Mouse (Mus musculus): ENCODE data around the gene Fn1.
A peak's percentile ranks its signal among the peaks of the same experiment; 100 is the strongest.

The Fn1 gene

DNA sequence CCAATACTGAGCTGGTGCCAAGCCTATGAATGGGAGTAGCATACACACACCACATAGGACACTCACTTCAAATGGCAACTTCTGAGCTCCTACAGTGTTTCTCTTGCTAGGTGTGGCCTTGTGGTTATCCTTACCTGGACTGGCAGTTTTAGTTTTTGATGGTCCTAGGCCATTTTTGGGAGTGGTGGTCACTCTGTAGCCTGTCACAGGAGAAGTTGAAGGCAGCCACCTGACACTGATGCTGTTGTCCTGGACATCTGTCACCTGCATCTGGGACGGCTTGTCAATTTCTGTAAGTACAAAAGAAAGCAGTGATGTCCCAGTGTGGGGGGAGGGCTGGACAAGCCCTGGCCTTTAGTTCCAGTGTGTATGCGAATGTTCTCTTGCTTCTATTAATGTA is 47.2 kb downstream of the Fn1 start:
- DNase-seq (ENCODE audit: low read depth), result no peak

DNA sequence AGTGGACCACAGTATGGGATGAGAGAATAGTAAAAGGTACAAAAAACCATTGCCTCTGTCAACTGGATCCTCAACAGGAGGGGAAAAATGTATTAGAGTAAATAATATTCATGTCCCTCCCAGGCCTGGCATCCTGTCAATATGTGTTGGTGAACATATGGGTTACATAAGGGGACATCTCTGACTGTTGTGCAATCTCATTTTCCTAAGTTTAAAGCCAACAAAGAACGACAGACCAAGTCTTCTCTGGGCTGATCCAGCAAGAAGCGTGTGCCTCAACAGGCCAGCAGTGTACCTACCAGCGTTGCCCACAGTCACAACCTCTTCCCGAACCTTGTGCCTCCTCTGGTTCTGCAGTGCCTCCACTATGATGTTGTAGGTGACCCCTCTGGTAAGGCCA is 57.6 kb downstream of the Fn1 start:
- DNase-seq (ENCODE audit: low read depth), result no peak

DNA sequence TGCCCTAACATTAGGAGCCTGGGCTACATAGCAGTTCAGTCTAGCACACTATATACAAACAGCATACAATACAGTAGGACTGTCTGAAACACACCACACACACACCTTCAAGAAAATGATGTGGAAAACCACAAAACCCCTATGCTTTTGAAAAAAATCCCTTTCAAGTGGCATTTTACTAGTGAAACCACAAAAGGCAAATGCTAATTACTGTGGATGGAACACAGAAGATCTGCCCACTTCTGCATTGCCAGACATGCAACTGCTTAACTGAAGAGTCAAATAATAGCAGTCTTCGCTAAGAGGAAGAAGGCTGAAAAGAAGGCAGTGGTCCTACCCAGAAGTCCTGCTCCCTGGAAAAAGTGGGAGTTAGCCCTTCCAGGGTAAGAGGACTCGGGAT is 58.7 kb downstream of the Fn1 start:
- DNase-seq (ENCODE audit: low read depth), result no peak

DNA sequence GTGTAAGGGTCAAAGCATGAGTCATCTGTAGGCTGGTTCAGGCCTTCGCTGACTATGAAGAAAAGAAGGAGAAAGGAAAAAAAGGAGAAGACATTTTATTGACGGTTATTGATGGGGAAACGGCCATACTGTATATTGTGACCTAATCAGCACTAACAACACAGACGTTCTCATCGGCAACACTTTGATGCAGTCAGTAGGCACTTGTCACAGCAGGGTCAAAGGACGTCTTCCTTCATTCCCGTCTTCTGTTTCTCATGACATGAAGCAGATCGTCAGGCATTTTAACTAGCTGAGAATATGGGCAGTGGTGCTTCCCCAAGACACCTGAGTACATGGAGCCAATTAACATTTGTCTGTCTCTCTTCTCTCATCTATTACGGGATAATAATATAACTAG is 59.8 kb downstream of the Fn1 start:
- DNase-seq (ENCODE audit: low read depth), result no peak

DNA sequence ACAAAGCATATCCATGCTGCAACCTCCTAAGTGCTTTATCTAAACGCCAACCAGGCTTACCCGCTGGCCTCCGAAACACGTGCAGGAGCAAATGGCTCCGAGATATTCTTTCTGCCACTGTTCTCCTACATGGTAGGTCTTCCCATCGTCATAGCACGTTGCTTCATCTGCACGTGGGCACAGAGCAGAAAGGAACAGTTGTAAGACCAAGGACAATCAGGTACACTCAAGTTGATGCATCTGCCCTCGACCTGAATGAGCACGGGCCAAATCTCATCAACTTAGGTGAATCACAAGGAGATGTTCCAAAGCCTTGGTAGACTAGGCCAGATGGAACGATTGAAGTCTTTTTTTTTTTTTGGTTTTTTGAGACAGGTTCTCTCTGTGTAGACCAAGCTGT is 63.0 kb downstream of the Fn1 start:
- DNase-seq (ENCODE audit: low read depth), result no peak

DNA sequence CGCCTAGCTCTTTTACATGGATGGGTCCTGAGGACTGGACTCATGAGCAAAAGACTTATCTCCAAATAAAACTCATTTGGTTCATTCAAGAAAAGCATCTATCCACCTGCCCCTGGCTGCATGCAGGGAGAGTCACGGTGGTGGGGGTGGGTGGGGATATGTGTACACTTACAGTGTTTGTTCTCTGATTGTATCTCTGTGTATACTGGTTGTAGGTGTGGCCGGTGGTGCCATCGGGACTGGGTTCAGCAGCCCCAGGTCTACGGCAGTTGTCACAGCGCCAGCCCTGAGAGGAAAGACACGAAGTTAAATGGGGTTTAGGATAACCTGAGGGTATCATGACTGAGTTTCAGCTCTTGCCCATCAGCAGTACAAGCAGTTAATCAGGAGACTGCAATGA is 66.3 kb downstream of the Fn1 start:
- no peak for DNase-seq (ENCODE audit: low read depth)

DNA sequence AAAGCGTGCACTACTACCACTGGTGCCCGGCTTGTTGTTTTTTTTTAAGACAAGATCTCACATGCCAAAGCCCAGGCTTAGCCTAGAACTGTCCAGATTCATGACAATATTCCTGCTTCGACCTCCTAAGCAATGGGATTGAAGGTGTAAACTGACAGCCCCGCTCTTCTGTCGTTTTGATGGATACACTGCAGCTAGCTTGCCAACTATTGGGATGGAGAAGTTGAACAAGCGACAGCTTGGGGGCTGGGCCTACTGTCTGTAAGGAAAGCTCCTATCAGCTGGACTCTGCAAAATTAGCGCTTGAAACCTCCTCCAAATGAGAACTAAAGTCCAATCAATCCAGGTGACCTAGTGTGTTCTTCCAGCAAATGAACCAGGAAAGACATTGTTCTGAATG is 69.1 kb downstream of the Fn1 start:
- peak; percentile 34 for DNase-seq (ENCODE audit: low read depth)

DNA sequence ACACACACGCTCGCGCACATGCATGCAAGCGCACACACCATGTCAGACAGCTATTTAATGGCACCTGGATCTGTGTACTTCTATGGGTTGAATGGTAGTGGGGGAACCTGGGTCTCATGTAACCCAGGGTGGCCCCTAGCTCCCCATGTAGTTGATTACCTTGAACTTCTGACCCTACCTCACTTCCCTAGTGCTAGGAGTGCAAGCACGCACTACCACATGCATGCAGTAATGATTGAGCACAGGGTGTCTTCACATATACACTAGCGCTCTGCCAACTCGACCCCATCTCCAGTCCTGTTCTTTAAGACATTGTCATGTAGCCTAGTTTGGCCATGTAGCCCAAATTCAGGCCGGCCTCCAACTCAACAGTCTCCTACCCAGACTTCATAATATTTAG is 69.7 kb downstream of the Fn1 start:
- peak; percentile 44 for DNase-seq (ENCODE audit: low read depth)

DNA sequence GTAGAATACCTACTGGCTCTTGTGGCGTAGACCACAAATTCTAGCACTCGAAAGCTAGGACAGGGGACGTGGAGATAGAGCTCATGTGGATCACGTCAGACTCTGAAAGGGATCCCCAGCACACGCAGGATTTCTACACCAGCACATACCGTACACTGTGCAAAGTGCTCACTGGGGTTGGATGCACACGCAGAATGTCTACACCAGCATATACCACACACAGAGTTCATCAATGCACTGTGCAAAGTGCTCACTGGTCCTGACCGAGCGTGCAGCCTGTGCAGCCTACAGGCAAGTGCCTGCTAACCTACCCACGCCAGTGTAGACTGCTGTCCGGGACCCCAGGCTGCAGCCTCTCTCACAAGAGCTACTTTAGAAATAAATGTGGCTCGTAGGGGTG is 72.6 kb downstream of the Fn1 start:
- DNase-seq (ENCODE audit: low read depth), result no peak

DNA sequence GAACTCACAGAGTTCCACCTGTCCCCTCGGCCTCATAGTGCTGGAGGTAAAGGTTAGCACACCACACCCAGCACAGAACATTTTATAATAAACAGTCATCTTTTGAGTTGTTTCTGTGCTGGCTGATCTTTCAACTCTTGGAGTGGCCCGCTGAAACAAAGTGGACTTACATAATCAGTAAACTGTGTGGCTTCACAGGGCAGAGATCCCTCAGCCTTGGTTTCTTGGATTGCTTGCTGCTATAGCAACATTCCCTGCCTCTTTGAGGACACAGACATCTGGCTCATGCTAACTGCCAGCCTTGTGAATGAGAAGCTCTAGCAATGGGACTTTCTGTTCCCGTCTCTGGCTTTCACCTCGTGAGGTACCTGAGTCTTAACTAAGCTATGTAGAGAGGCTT is 73.5 kb downstream of the Fn1 start:
- no peak for DNase-seq (ENCODE audit: low read depth)

DNA sequence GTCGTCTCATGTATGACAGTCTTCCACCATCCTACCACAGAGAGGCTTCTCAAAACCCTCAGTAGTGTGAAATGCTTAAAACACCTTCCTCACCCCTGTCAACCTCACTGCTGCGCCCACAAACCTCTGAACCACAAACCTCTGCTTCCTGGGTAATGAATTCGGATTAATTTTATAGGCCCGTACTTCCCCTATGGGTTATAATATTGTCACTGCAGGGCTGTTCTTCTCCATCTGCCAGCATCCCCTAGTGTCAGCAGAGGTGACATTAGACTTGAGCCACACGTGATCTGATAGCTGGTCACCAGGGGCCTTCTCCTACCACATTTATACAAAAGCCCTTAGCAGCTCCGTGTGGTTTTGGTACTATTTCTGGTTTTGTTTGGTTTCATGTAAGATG is 76.2 kb downstream of the Fn1 start:
- DNase-seq (ENCODE audit: low read depth), result no peak

DNA sequence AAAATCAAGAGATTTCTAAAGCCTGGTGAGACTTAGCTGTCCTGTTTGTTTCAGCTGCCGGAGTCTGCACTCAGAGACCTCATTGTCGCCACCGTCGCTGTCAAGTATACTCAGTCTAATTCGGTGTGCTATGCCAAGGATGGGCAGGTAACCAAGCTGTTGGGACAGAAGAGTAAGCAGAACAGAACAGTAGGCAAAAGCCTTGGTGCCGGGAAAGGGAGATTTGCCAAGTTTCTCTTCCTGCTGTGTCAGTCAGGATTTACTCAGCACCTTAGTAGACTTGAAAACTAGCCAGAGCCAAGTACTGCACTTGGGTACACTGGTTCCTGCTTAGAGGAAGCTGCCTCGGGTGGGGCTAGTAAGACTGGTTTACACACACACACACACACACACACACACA is 77.0 kb downstream of the Fn1 start:
- DNase-seq (ENCODE audit: low read depth), result no peak

DNA sequence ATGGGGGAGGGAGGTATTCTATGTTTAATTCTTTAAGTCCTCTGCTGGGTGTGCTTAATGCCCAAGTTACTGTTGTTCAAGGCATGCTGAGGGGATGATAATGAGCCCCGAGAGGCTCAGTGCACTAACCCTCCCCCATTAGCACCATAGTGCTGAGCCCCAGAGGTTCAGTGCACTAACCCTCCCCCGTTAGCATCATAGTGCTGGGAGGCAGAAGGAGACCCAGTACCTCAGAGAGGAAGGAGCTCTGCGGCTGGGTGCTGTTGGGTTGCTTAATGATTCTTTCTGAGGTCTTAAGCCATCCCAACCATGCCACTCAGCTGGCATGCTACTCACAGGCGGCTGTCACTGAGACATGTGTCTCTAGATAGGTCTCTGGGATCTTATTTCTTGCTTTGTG is 82.9 kb downstream of the Fn1 start:
- DNase-seq (ENCODE audit: low read depth), result no peak

DNA sequence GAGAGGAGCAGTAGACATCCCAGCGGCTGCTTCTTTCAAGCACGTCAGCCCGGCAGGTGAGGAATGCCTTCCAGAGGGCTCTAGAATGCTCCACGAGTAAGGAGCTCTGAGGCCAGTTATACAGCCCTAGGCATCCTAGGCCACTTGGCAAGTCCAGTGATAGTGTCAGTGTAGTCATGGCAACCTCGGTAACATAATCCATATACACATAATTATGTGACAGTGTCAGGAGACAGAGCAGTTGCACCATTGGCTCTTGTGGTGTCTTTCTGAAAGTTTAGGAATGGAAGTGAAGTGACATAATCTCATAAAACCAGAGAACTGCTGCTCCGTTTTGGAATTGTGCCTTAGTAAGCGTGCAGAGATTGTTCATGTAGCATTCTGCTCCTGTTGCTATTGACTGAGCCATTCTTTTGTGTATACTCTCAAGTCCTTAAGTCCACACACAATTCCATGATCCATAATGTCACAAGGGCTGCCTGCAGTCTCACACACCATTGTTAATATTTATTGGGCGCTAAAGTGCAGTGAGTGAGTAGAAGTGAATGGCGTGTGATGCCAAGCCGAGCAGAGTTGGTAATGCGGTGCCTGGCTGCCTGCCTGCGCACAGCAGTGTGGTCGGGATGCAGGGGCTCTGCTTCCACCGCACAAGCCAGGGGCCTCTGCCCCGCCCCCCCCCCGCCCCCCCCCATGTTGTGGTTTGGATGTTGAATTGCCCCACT is 85.0 kb downstream of the Fn1 start:
- DNase-seq (ENCODE audit: low read depth), result no peak

DNA sequence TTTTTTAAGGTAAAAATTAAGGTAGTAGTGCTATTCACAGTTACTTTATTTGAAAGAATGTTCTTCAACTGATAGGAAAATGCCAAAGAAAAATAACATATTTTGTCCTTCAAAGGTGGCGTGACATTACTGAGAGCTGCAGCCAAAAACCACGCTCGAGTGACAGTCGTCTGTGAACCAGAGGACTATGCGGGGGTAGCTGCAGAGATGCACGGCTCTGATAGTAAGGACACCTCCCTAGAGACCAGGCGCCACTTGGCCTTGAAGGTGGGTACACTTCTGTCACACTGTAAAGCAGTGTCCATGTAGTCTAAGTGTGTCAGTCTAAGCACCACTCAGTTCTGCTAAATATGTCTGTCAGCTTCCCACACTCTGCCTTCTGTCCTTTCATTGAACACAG is 88.7 kb downstream of the Fn1 start:
- DNase-seq (ENCODE audit: low read depth), result no peak

DNA sequence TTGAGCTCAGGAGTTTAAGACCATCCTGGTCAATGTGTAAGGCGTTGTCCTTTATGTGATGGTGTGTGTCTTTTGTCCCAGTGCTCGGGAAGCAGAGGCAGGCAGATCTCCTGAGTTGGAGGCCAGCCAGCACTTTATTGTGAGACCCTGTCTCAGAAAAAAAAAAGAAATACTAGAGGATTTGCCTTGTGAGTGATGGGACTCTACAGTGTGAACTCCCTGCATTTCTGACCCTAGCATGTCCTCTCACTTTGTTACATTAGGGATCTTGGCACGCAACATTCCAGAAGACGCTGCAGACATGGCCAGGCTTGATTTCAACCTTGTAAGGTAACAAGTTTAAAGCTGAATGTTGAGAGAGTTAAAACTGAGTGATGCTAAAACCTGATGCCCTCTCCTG is 92.4 kb downstream of the Fn1 start:
- DNase-seq (ENCODE audit: low read depth), result no peak

DNA sequence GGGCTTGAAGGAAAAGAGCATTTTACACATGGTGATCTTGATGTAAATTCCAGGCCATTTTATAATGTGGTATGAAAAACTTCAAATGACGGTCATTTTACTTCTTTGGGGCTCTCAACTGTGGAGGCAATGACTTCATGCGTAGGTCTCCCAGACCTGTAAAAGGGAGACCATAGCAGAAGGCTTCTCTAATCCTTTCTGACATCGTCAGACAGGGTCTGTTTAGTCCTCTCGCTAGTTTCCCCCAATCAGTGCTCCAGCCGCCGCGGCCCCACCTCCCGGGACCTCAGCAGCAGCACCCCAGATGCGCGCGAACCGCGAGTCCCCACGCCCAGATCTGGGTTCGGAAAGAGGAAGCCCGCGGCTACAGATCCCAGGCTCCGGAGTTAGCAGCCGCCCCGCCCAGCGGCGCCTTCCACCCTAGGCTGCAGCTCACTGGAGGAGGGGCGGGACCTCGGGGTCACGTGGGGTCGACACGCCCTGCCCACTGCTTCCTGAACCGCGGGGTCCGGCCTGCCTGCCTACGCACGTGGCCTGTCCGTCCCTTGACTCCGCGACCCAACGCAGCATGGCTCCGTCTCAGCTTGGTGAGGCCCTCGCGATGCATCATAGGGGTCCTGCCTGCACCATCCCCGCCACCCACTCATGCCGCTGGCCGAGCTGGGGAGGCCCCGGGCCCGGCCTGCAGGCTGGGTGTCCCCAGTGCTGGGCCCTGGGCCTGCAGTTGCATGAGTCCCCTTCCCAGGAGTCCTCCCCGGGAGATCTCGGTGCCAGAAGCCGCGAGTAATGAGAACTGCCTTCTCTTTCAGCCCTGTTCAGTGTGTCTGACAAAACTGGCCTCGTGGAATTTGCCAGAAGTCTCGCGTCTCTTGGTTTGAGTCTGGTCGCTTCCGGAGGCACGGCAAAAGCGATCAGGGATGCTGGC is 96.0 kb downstream of the Fn1 start, which contains the start of gene Atic:
Atic (plus strand) TSS at position 463 of the 925 bp plus-strand sequence.
- peak; percentile 97 for DNase-seq (ENCODE audit: low read depth)

DNA sequence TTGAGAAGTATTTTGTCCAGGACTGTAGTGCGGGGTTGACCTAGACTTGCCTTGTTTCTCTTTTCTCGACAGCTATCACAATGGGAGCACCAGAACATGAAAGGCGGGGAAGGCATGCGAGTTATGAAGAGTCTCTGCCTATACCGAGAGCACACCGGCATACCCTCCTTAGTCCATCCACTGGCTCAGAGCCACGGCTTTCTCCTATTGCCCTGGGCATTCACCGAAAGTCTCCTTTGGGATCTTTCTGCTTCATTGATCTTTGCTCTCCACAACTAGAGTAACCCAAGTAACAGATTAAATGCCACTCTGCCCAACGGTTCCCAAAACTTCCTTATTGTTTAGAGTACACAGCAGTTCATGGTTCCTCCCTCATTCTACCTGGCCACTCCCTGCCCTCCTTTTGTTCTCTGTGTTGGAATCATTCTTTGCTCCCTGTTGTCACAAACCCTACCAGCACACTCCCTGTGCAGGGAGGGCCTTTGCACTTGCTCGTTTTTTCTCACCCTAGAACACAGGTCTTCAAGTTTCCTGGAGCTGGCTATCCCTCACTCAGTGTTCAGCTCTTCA is 102.3 kb downstream of the Fn1 start:
- no peak for DNase-seq (ENCODE audit: low read depth)

DNA sequence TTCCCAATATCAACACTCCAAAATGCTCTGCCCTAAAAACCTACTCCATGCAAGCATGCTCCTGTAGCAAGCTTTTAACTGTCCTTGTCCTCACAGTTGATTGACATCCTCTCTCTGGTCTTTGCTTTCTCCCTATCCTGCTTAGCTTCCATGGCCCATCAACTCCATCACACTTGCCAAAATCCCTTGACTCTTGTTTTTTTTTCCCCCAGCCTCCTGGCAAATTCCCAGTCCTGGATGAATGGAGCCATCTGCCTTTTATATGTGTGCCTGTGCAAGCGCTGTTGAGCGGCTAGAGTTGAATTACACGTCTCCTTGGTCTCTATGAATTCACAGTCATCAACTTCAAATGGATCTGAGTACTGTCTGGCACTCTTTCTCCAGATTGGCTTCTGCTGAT is 112.6 kb downstream of the Fn1 start:
- DNase-seq (ENCODE audit: low read depth), result peak; percentile 31

DNA sequence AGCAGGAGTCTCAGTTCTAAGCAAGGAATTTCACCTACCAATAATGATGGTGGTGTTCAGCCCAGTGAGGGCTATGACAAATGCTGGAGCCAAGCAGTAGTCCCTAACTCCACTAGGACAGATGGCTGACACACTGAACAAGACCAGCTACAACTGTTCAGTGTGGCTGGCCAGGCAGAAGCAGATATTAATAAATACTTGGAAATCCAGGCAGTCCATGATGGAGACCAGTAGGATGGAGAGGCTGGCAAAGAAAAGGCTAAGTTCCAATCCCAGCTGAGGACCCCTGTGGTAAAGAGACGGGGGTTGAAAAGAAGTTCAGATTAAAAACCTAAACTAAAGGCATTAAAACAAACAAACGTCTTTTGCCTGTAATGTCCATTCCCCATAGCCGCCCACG is 113.4 kb downstream of the Fn1 start:
- DNase-seq (ENCODE audit: low read depth), result no peak

All from NIH3T3 (cell line).